8 mouse cellular contexts compared by ENCODE assay signal in genomic region chr11:75530325-75530724, GRCm38 (mm10). TPM values are rescaled to one million over a fixed set of nuclear protein-coding genes. Genes with fewer than 3 reads are reported as not detected.
DNase-seq lines count a peak whose midpoint lies in the region; ATAC-seq lines count a peak whose summit lies in the region.

No protein-coding gene starts in this region.

- H3K9me3 ChIP-seq in hindbrain, embryonic 12.5 days (replicated peaks), result no peaks in the 10 kb centered on the region

- no peaks in the 10 kb centered on the region for H3K27me3 ChIP-seq in hindbrain, embryonic 12.5 days

- peak overlapping the region; percentile 98 for H3K4me2 ChIP-seq in hindbrain, embryonic 12.5 days (replicated peaks)

- no peaks in the 10 kb centered on the region for H3K36me3 ChIP-seq in hindbrain, embryonic 12.5 days

- H3K4me3 ChIP-seq in hindbrain, embryonic 12.5 days, result peak overlapping the region; percentile 57

- peaks cover 23% of the 10 kb centered on the region for H3K4me1 ChIP-seq in hindbrain, embryonic 12.5 days

- peak; percentile 18; the same call in 1 of the 2 replicates for ATAC-seq in hindbrain, embryonic 12.5 days (ENCODE audit: low FRiP score)

- peak; percentile 91 for DNase-seq in MN1 (ENCODE audit: low spot score)
- DNase-seq in cerebellum, postnatal 10 days, result peak; percentile 100
- DNase-seq in frontal cortex, postnatal 10 days (ENCODE audit: low spot score in 2 of 2), result peak; percentile 89 to 94
- peak; percentile 97 for DNase-seq in layer of hippocampus, postnatal 14 days (ENCODE audit: low spot score in 2 of 2)
- peak; percentile 100 for DNase-seq in lung, postnatal 14 days
- peak; percentile 96 for DNase-seq in ovary, postnatal 36 days (ENCODE audit: low spot score)
- DNase-seq in thymus, postnatal 14 days, result peak; percentile 99

- H3K9ac ChIP-seq in hindbrain, embryonic 12.5 days, result peak overlapping the region; percentile 70

- under 1% methylated on average over 10 of the region's 10 CpGs for WGBS in hindbrain, embryonic 12.5 days

- H3K27ac ChIP-seq in hindbrain, embryonic 12.5 days, result peak overlapping the region; percentile 95

RNA-seq across cellular contexts. Expression of gene Slc43a2, which starts 1.2 kb away (rescaled TPM):
- 15.9 and 16.5 TPM in 2 replicates for polyA plus RNA-seq in hindbrain, embryonic 12.5 days (2016; fragmentation: Nextera tagmentation; extraction: Ambion mirVana)
- 10 to 100 TPM; 40.5 to 44.7 TPM for total RNA-seq in layer of hippocampus, postnatal 14 days (2021)

RNA-seq across cellular contexts. Expression of gene Scarf1, which starts 17.0 kb away (rescaled TPM):
- 5.7 and 5.8 TPM in 2 replicates for polyA plus RNA-seq in hindbrain, embryonic 12.5 days (2016; fragmentation: Nextera tagmentation; extraction: Ambion mirVana)
- 1 to 10 TPM; 2.9 to 3.3 TPM for total RNA-seq in layer of hippocampus, postnatal 14 days (2021)

RNA-seq across cellular contexts. Expression of gene Rilp, which starts 20.4 kb away (rescaled TPM):
- 0.68 and 0.75 TPM in 2 replicates for polyA plus RNA-seq in hindbrain, embryonic 12.5 days (2016; fragmentation: Nextera tagmentation; extraction: Ambion mirVana)
- total RNA-seq in layer of hippocampus, postnatal 14 days (2021), result 1 to 10 TPM; 3.7 to 5.0 TPM

RNA-seq across cellular contexts. Expression of gene Prpf8, which starts 43.7 kb away (rescaled TPM):
- 68.9 and 74.2 TPM in 2 replicates for polyA plus RNA-seq in hindbrain, embryonic 12.5 days (2016; fragmentation: Nextera tagmentation; extraction: Ambion mirVana)
- 100 to 1,000 TPM; 111 to 113 TPM for total RNA-seq in layer of hippocampus, postnatal 14 days (2021)

RNA-seq across cellular contexts. Expression of gene Pitpna, which starts 57.6 kb away (rescaled TPM):
- 116 and 125 TPM in 2 replicates for polyA plus RNA-seq in hindbrain, embryonic 12.5 days (2016; fragmentation: Nextera tagmentation; extraction: Ambion mirVana)
- total RNA-seq in layer of hippocampus, postnatal 14 days (2021), result 100 to 1,000 TPM; 312 to 321 TPM

Comparison
In these comparisons a context has a peak if more than half of its experiments do, and no peak if none do; other contexts are left out.
1. Peak in every context shown above with its lines: DNase-seq, ATAC-seq, H3K4me3 ChIP-seq and H3K27ac ChIP-seq.